Mouse (Mus musculus) hindbrain, embryonic 13.5 days (tissue): Measurements from ENCODE around the gene Sost. TPM values are rescaled to one million over a fixed set of nuclear protein-coding genes. Genes with fewer than 3 reads are reported as not detected.

ENCODE experiments used
- ATAC-seq: fragments of 200-750 bp; cut with Nextera tagmentation; 2 replicates; pipeline ENCODE4 v1.8.0; 2017; ENCODE audit warnings: moderate TSS enrichment; ENCODE audit not compliant: low FRiP score
- H3K27ac ChIP-seq: fragments of 300-500 bp; sonication (generic); 2 replicates; pipeline ENCODE4 v1.5.1; 2015; ENCODE audit warnings: inconsistent platforms, mild to moderate bottlenecking, moderate library complexity
- H3K27me3 ChIP-seq: fragments of 300-500 bp; sonication (generic); 2 replicates; pipeline ENCODE4 v1.6.1; 2015; ENCODE audit warnings: mild to moderate bottlenecking, inconsistent platforms
- H3K36me3 ChIP-seq: fragments of 300-500 bp; sonication (generic); 2 replicates; pipeline ENCODE4 v1.6.1; 2015; ENCODE audit warnings: mild to moderate bottlenecking, inconsistent platforms
- H3K4me1 ChIP-seq: fragments of 300-500 bp; sonication (generic); replicated peaks from 2 replicates; pipeline ENCODE4 v1.6.1; 2015; ENCODE audit warnings: inconsistent platforms
- H3K4me2 ChIP-seq: fragments of 300-500 bp; sonication (generic); 2 replicates; pipeline ENCODE4 v1.6.1; 2015; ENCODE audit warnings: inconsistent platforms, mild to moderate bottlenecking, moderate library complexity
- H3K4me3 ChIP-seq: fragments of 300-500 bp; sonication (generic); 2 replicates; pipeline ENCODE4 v1.5.1; 2015; ENCODE audit warnings: mild to moderate bottlenecking, inconsistent platforms
- H3K9ac ChIP-seq: fragments of 300-500 bp; sonication (generic); 2 replicates; pipeline ENCODE4 v1.6.1; 2015; ENCODE audit warnings: mild to moderate bottlenecking, inconsistent platforms
- H3K9me3 ChIP-seq: fragments of 300-500 bp; sonication (generic); 2 replicates; pipeline ENCODE4 v1.6.1; 2016; ENCODE audit warnings: inconsistent platforms
- WGBS: fragments of 180-500 bp; shearing (Covaris S2); methylation state at CpG from one replicate; pipeline ENCODE4 v1.1.7; 2015; 5-methylcytosine and 5-hydroxymethylcytosine counted together
- polyA plus RNA-seq: library from polyadenylated mRNA; unstranded; fragments of >200 nt; fragmentation: Nextera tagmentation; extraction: Ambion mirVana; gene quantifications from 2 replicates; pipeline ENCODE4 v1.2.1, GENCODE M21; 2015

Gene Sost
- polyA plus RNA-seq, 1 experiment from 2014 or later, result 0.42 TPM

DNA sequence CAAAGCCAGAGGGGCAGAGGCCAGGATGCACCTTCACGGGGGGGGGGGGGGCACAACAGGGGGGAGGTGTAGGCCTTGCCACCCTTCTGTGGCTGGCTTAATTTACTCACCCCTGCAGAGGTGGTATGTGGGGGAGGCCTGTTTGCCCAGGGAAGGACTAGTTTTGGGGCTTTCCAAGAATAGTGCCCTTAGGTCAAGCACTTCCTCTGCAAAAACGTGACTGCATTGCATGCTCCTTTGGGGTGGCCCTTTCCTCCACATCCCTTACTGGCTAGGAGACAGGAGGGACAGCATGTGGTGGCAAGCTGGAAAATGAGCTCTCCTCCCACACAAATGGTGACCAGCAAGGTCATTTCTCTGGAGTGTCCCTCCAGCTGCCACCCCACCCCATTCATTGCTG is 1.3 kb downstream of the Sost start:
- Histone ChIP-seq H3K4me1 (peaks cover 41% of the 10 kb centered on the region), H3K27me3 (peaks cover 78% of the 10 kb centered on the region), H3K9ac (no peak overlapping the region), H3K27ac (no peak overlapping the region), H3K9me3 (no peaks in the 10 kb centered on the region), H3K4me2 (no peak overlapping the region), H3K4me3 (no peak overlapping the region), H3K36me3 (no peaks in the 10 kb centered on the region)
- 4% methylated on average over 2 of the region's 2 CpGs for WGBS
- ATAC-seq, result no peak

DNA sequence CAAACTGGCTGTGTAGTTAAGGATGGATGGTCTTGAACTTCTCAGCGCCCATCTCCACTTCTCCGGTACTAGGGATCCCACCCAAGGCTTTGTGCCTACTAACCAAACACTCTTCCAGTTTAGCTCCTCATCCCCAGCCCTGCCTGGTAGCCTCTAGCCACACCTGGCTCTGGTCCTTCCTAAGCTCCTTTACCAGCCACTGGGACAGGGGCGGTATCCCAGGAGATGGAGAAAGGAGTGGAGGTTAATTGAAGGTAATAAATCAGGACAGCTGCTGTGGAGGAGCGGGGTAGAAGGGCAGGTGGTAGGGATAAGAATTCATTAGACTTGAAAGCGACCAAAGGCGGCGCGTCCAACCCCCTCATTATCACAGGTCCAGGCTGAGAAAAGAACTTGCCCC is 2.2 kb downstream of the Sost start:
- no peak overlapping the region for H3K27ac ChIP-seq
- no peak for ATAC-seq
- no peak overlapping the region for H3K9ac ChIP-seq
- H3K9me3 ChIP-seq, result no peaks in the 10 kb centered on the region
- peaks cover 86% of the 10 kb centered on the region for H3K27me3 ChIP-seq
- H3K4me2 ChIP-seq, result no peak overlapping the region
- 7% methylated on average over 5 of the region's 8 CpGs for WGBS
- H3K4me3 ChIP-seq, result no peak overlapping the region
- H3K4me1 ChIP-seq, result peaks cover 41% of the 10 kb centered on the region
- H3K36me3 ChIP-seq, result no peaks in the 10 kb centered on the region

DNA sequence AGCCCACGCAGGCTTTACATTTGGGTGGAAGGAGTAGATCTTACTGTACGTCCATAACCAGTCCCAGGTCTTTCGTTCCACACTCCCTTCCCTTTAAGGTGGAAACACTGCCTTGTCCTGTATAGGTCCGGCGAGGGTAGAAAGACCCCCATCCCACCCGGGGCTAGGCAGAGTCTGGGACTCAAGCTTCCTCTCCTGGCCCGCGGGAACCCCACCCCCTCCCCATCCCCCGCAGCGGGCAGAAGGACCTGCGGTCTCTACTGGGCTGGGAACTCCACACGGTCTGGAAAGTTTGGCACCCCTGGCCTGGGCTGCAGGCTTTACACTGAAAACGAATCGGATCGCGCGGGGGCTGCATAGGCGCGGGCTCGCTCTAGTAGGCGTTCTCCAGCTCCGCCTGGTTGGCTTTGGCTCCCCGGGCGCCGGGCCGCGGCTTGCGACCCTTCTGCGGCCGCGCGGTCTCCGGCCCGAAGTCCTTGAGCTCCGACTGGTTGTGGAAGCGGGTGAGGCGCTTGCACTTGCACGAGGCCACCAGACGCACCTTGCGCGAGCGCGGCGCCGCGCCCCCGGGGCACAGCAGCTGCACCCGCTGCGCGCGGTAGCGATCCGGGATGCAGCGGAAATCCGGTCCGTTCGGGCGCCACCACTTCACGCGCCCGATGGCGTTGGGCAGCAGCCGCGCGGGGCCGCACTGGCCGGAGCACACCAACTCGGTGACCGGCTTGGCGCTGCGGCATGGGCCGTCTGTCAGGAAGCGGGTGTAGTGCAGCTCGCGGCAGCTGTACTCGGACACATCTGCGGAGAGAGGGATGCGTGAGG is 3.1 kb downstream of the Sost start:
- peaks cover 40% of the 10 kb centered on the region for H3K4me1 ChIP-seq
- peak overlapping the region; percentile 94 for H3K4me2 ChIP-seq
- no peak overlapping the region for H3K27ac ChIP-seq
- peak overlapping the region; percentile 77 for H3K9ac ChIP-seq
- no peaks in the 10 kb centered on the region for H3K36me3 ChIP-seq
- under 1% methylated on average over 78 of the region's 78 CpGs for WGBS
- peak overlapping the region; percentile 55 for H3K4me3 ChIP-seq
- H3K9me3 ChIP-seq, result no peaks in the 10 kb centered on the region
- peak; percentile 44; the same call in 1 of the 2 replicates for ATAC-seq
- peaks cover 92% of the 10 kb centered on the region for H3K27me3 ChIP-seq

DNA sequence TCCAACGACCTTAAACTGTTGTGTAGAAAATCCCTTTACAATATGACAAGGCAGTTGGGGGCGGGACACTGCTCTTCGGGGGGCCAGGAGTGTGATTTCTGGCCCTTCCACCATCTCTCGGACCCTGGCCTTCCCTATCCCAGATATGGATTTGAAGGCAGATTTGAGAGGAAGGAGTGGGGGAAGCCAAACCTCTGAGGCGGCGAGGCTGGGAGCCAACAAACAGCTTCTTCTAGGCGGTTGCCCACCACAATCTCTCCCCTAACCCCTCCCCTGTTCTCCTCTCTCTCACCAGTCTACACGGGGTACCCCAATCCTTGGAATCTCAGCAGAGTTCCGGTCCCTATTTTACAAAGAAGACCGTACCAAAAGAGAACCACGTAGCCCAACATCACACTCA is 3.8 kb downstream of the Sost start:
- peaks cover 35% of the 10 kb centered on the region for H3K4me1 ChIP-seq
- H3K27ac ChIP-seq, result no peak overlapping the region
- 3% methylated on average over 11 of the region's 11 CpGs for WGBS
- no peaks in the 10 kb centered on the region for H3K9me3 ChIP-seq
- no peaks in the 10 kb centered on the region for H3K36me3 ChIP-seq
- ATAC-seq, result no peak
- peaks cover 89% of the 10 kb centered on the region for H3K27me3 ChIP-seq
- peak overlapping the region; percentile 55 for H3K4me3 ChIP-seq
- peak overlapping the region; percentile 94 for H3K4me2 ChIP-seq
- peak overlapping the region; percentile 77; the same call in 1 of the 2 replicates for H3K9ac ChIP-seq

DNA sequence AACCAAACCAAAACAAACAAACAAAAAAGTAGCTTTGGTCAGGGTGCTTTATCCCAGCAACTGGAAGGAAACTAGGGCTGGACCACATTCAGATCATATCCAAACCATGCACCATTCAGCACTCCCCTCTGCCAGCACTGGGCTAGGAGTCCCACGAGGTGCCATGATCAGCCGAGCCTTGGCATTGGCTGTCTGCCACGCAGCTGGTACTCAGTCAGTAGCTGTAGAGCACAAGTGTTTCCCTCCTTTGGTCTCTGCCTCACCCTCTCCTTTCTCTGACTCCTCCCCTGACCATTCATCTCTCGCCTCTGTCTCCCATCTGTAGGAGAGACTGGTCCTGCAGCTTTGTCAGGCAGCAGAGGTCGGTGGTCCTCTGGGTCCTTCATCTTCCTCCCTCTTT is 9.3 kb downstream of the Sost start:
- H3K4me3 ChIP-seq, result no peak overlapping the region
- H3K27ac ChIP-seq, result no peak overlapping the region
- H3K9me3 ChIP-seq, result no peaks in the 10 kb centered on the region
- H3K36me3 ChIP-seq, result no peaks in the 10 kb centered on the region
- no peak overlapping the region for H3K9ac ChIP-seq
- H3K27me3 ChIP-seq, result peaks cover 40% of the 10 kb centered on the region
- peaks cover 14% of the 10 kb centered on the region for H3K4me1 ChIP-seq
- 55% methylated on average over 5 of the region's 5 CpGs for WGBS
- no peak overlapping the region for H3K4me2 ChIP-seq
- no peak for ATAC-seq

DNA sequence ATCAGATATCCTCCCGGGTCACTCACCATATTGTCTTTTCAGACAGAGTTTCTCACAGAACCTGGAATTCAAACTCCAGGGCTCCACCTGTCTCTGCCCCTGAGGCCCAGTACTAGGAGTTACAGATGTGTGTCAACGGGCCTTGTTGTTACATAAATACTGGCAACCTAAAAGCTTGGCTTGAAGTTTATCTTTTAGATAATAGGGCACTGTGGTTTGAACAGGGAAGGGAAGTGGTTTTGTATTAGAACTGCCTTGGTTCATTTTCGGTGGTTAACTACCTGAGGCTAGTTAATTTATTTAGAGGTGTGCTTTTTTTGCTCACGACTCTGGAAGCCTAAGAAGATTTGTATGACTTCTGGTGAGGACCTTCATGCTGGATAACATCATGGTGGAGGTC is 13.4 kb downstream of the Sost start:
- Histone ChIP-seq H3K9me3 (no peaks in the 10 kb centered on the region), H3K27ac (no peak overlapping the region), H3K36me3 (no peaks in the 10 kb centered on the region), H3K9ac (no peak overlapping the region), H3K4me2 (no peak overlapping the region), H3K27me3 (peaks cover 33% of the 10 kb centered on the region), H3K4me3 (no peak overlapping the region), H3K4me1 (peaks cover 20% of the 10 kb centered on the region)
- ATAC-seq, result no peak
- WGBS, result 84% methylated on average over 4 of the region's 4 CpGs

DNA sequence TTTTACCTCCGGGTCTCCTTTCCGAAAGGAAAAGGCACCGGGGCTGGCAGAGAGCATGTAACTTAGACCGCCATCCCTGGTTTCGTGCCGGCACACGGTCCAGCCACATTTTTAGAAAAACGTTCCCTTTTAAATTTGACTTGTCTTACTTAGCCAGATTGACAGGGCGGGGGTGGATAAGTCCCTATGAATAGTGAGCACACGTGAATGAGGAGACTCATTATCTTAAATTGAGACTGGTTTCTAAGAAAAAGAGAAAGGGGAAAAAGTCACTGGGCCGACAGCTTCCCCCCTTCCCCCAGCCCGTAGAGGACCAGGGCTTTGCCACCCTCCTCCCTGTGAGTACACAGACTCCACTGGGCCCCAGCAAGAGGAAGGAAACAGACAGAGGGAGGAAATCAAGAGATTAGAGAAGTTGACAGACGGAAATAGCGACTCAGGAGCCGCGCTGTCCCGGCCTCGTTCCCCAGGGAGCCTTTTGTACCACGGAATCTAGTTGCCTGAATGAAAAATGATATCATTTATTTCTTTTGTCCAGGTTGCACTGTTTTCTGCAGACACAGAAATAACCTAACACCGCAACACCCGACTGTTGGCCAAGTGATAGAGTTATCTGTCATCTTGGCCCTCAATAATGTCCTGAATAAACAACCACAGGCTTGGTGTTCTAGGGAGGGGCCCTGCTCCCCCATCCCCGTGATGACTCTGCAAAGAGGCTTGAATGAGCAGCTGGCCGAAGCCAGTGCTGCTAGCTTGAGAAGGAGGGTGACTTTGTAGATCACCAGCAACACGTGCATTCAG is 14.1 kb downstream of the Sost start:
- 24% methylated on average over 24 of the region's 24 CpGs for WGBS
- Histone ChIP-seq H3K27me3 (peaks cover 33% of the 10 kb centered on the region), H3K4me2 (peak overlapping the region; percentile 23), H3K27ac (no peak overlapping the region), H3K4me3 (no peak overlapping the region), H3K9me3 (no peaks in the 10 kb centered on the region), H3K4me1 (peaks cover 17% of the 10 kb centered on the region), H3K36me3 (no peaks in the 10 kb centered on the region), H3K9ac (0 out of 2 replicates have a peak overlapping the region, but pooled peaks have one; percentile 2)
- ATAC-seq, result no peak

DNA sequence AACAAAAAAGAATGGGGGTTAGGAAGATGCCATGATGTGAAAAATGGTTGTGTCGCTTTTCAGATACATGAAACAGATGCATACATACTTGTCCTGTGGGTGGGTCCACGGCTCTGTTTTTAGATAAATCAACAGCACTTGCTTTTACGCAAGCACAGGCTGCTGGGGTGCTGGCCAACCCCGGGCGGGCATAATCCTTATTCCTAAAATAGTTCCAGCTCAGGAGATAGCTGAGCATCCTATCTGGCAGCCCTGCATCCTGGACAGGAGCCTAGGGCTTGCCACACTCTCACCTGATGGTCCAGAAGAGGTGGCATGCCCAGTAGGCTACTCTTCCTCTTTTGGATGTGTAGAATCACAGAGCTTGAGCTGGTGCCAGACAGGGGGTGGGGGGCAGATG is 16.8 kb downstream of the Sost start:
- H3K27ac ChIP-seq, result no peak overlapping the region
- 93% methylated on average over 5 of the region's 5 CpGs for WGBS
- no peaks in the 10 kb centered on the region for H3K9me3 ChIP-seq
- no peak for ATAC-seq
- no peaks in the 10 kb centered on the region for H3K36me3 ChIP-seq
- H3K27me3 ChIP-seq, result peaks cover 32% of the 10 kb centered on the region
- H3K9ac ChIP-seq, result no peak overlapping the region
- no peak overlapping the region for H3K4me2 ChIP-seq
- peaks cover 16% of the 10 kb centered on the region for H3K4me1 ChIP-seq
- H3K4me3 ChIP-seq, result no peak overlapping the region

DNA sequence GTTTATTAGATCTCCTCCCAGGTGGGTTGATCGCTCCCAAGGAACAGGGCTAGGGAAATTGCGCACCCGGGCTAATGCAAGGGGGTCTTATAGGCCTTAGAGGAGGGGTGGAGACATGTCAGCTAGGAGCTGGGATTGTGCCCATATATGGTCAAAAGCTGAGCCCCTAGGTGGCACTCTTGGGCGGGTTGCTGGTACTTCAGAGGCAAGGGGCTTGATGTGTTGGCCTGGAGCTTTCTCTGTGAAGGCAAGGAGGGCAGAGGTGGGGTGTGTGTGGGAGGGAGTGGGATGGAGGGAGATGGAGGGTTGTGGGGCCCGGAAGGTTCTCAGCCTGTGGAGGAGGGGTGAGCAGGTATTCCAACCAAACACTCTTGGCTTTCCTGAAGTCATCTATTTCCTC is 20.3 kb downstream of the Sost start:
- no peak for ATAC-seq
- H3K4me3 ChIP-seq, result no peak overlapping the region
- no peaks in the 10 kb centered on the region for H3K9me3 ChIP-seq
- WGBS, result 34% methylated on average over 5 of the region's 5 CpGs
- H3K27me3 ChIP-seq, result peaks cover 18% of the 10 kb centered on the region
- H3K27ac ChIP-seq, result no peak overlapping the region
- H3K4me2 ChIP-seq, result no peak overlapping the region
- H3K36me3 ChIP-seq, result no peaks in the 10 kb centered on the region
- H3K4me1 ChIP-seq, result no peaks in the 10 kb centered on the region
- H3K9ac ChIP-seq, result no peak overlapping the region

DNA sequence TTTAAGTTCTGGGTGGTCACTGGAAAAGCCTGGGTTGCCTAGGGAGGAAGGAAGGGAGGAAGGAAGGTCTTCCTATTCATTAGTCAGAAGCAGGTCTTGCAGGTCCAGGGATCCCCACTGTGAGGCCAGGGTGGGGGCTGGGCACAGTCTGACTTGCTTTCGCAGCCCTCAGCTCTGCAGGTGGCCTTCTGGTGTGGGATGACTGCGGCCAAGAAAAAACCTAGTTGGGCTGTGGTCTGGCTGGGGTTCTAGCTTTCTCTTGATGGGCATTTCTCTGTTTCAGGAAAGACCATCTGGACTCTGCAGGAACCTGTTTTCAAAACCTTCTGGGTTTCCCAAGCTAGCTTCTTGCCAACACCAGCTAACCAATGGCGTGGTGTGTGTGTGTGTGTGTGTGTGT is 23.8 kb downstream of the Sost start:
- Histone ChIP-seq H3K27me3 (peaks cover 15% of the 10 kb centered on the region), H3K27ac (no peak overlapping the region), H3K9me3 (no peaks in the 10 kb centered on the region), H3K4me2 (no peak overlapping the region), H3K9ac (no peak overlapping the region), H3K4me1 (peaks cover 7% of the 10 kb centered on the region), H3K4me3 (no peak overlapping the region), H3K36me3 (no peaks in the 10 kb centered on the region)
- ATAC-seq, result no peak
- WGBS, result 39% methylated on average over 3 of the region's 3 CpGs

DNA sequence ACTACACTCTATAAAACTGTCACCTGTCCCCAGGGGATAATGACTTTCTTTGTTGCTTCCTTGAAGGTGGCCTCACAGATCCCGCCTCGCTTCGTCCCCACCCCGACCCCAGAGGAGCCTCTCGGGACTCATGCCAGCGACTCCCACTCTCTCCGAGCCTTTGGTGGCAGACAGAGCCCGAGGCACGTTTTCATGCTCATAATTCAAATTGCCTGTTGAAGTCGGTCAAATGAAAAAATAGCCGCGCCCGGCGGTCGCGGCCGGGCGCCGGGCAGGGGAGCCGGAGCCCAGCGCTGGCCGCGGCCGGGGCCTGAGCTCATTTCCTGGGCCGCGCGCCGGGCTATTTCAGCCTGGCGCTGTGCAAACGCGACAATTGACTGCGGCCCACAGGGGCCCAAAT is 29.7 kb downstream of the Sost start:
- H3K27me3 ChIP-seq, result peaks cover 43% of the 10 kb centered on the region
- H3K36me3 ChIP-seq, result no peaks in the 10 kb centered on the region
- no peak; the same call in 1 of the 2 replicates for ATAC-seq
- WGBS, result under 1% methylated on average over 32 of the region's 32 CpGs
- peaks cover 21% of the 10 kb centered on the region for H3K4me1 ChIP-seq
- H3K9ac ChIP-seq, result peak overlapping the region; percentile 69
- peak overlapping the region; percentile 40 for H3K4me3 ChIP-seq
- peak overlapping the region; percentile 75 for H3K4me2 ChIP-seq
- 0 out of 2 replicates have a peak overlapping the region, but pooled peaks have one; percentile 30 for H3K27ac ChIP-seq
- H3K9me3 ChIP-seq, result no peaks in the 10 kb centered on the region

DNA sequence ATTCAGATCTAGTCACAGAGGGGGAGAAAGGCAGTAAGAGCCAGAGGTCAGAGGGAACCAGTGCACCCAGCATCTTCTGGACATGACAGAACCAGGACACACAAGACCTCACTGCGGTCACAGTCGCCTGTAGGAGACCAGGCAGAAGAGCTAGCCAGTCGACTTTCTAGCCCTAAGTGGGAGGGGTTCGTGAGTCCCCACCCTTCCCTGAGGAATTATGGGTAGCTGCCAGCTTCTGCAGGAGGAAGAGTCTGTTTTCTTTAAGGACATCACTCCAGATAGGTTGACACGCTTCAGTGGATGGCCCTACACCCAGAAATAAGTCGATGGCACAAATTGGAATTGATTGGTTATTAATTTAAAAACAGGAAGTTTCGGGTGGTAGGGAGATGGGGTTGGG is 30.4 kb downstream of the Sost start:
- Histone ChIP-seq H3K4me3 (no peak overlapping the region), H3K9ac (no peak overlapping the region), H3K9me3 (no peaks in the 10 kb centered on the region), H3K4me2 (peak overlapping the region; percentile 75; the same call in 1 of the 2 replicates), H3K36me3 (no peaks in the 10 kb centered on the region), H3K27ac (no peak overlapping the region), H3K27me3 (peaks cover 43% of the 10 kb centered on the region), H3K4me1 (peaks cover 21% of the 10 kb centered on the region)
- no peak for ATAC-seq
- WGBS, result 33% methylated on average over 7 of the region's 7 CpGs
